Mouse (Mus musculus): Measurements from ENCODE around the gene Veph1. TPM values are rescaled to one million over a fixed set of nuclear protein-coding genes. Genes with fewer than 3 reads are reported as not detected.

Veph1 gene
- polyA plus RNA-seq (2014; fragmentation: Illumina TruSeq; extraction: RNeasy Lipid Tissue Mini Kit (QIAGEN cat#74804); ENCODE audit: low read depth, low replicate concordance): 0.21 TPM

GRCm38 (mm10) chr3:66296545-66296944 lies at the start of gene Veph1:
TSS of gene Veph1 (minus strand) at chr3:66296837.

GRCm38 (mm10) chr3:66219655-66220191 lies 76.9 kb downstream of the Veph1 start, which contains the start of gene Ptx3:
TSS of gene Ptx3 (plus strand) at chr3:66219910.

Other genes with a start within 250 kb of the Veph1 start
- gene Ptx3, start 76.9 kb downstream of the Veph1 start, polyA plus RNA-seq (2014; fragmentation: Illumina TruSeq; extraction: RNeasy Lipid Tissue Mini Kit (QIAGEN cat#74804); ENCODE audit: low read depth, low replicate concordance): not detected